Mouse (Mus musculus): ENCODE measurements around the gene Elk3. TPM values are rescaled to one million over a fixed set of nuclear protein-coding genes. Genes with fewer than 3 reads are reported as not detected.
"Not testable (repeated sequence)": the region's sequence is repeated elsewhere in the genome, so short reads cannot be mapped to it uniquely, and the experiment has no call there.

The Elk3 gene
- 8.6 and 9.6 TPM in 2 replicates for polyA plus RNA-seq (2016; fragmentation: Nextera tagmentation; extraction: Ambion mirVana)

GRCm38 (mm10) chr10:93310721-93311411 lies at the start of gene Elk3:
Gene Elk3 (minus strand): TSS chr10:93311135.
- H3K4me2 ChIP-seq = peak within 1 kb of the TSS; percentile 77
- 1% methylated on average over 52 of the region's 53 CpGs for WGBS (ENCODE audit: insufficient replicate concordance)
- H3K4me1 ChIP-seq = peaks cover 15% of the 10 kb centered on the region
- H3K4me3 ChIP-seq = peak within 1 kb of the TSS; percentile 63
- peak; percentile 67 for ATAC-seq
- H3K27ac ChIP-seq = peak within 1 kb of the TSS; percentile 79
- H3K36me3 ChIP-seq = no peaks in the 10 kb centered on the region
- H3K9ac ChIP-seq = peak within 1 kb of the TSS; percentile 69
- H3K9me3 ChIP-seq (replicated peaks) = no peaks in the 10 kb centered on the region
- H3K27me3 ChIP-seq (replicated peaks) = peaks cover 53% of the 10 kb centered on the region

GRCm38 (mm10) chr10:93360623-93361022 lies 49.7 kb upstream of the Elk3 start:
- H3K4me3 ChIP-seq = no peak overlapping the region
- H3K27me3 ChIP-seq (replicated peaks) = no peaks in the 10 kb centered on the region
- no peaks in the 10 kb centered on the region for H3K4me1 ChIP-seq
- no peaks in the 10 kb centered on the region for H3K36me3 ChIP-seq
- H3K9me3 ChIP-seq (replicated peaks) = no peaks in the 10 kb centered on the region
- H3K9ac ChIP-seq = no peak overlapping the region
- WGBS (ENCODE audit: insufficient replicate concordance) = 22% methylated on average over 3 of the region's 3 CpGs
- no peak overlapping the region for H3K27ac ChIP-seq
- H3K4me2 ChIP-seq = no peak overlapping the region
- ATAC-seq = no peak

DNA sequence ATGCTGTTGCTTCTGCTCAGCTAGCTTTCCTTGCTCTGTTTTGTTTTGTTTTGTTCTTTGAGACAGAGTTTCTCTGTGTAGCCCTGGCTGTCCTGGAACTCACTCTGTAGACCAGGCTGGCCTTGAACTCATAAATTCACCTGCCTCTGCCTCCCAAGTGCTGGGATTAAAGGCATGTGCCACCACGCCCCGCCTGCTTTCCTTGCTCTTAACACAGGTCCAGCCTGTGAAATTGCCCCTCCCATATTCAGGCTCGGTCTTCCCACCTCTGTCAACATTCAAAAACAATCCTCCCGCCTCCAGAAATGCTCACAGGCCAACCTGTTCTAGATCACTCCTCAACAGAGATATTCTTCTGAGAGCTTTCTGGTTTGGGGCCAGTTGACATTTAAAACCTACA lies 49.3 kb upstream of the Elk3 start:
- not testable (repeated sequence) for H3K4me2 ChIP-seq; H3K27me3 ChIP-seq (replicated peaks); H3K4me1 ChIP-seq; H3K36me3 ChIP-seq; H3K27ac ChIP-seq; H3K9ac ChIP-seq; ATAC-seq; H3K4me3 ChIP-seq; H3K9me3 ChIP-seq (replicated peaks)
- WGBS (ENCODE audit: insufficient replicate concordance) = 56% methylated on average over 4 of the region's 4 CpGs

- 75% methylated on average over 7 of the region's 7 CpGs for WGBS (ENCODE audit: insufficient replicate concordance)
These were observed 48.5 kb upstream of the Elk3 start for GRCm38 (mm10) chr10:93359339-93359863.

GRCm38 (mm10) chr10:93358878-93359277 lies 47.9 kb upstream of the Elk3 start:
- WGBS (ENCODE audit: insufficient replicate concordance) = 63% methylated on average over 4 of the region's 4 CpGs
- Histone ChIP-seq H3K27ac (no peak overlapping the region), H3K9me3 (replicated peaks) (no peaks in the 10 kb centered on the region), H3K9ac (no peak overlapping the region), H3K27me3 (replicated peaks) (no peaks in the 10 kb centered on the region), H3K4me3 (no peak overlapping the region), H3K4me2 (no peak overlapping the region), H3K4me1 (no peaks in the 10 kb centered on the region), H3K36me3 (no peaks in the 10 kb centered on the region)
- no peak for ATAC-seq

More at GRCm38 (mm10) chr10:93359339-93359863, 48.5 kb upstream of the Elk3 start:
- Histone ChIP-seq H3K4me3 (no peak overlapping the region), H3K9me3 (replicated peaks) (no peaks in the 10 kb centered on the region), H3K27me3 (replicated peaks) (no peaks in the 10 kb centered on the region), H3K4me1 (no peaks in the 10 kb centered on the region), H3K9ac (no peak overlapping the region), H3K27ac (no peak overlapping the region), H3K4me2 (no peak overlapping the region), H3K36me3 (no peaks in the 10 kb centered on the region)
- no peak for ATAC-seq

DNA sequence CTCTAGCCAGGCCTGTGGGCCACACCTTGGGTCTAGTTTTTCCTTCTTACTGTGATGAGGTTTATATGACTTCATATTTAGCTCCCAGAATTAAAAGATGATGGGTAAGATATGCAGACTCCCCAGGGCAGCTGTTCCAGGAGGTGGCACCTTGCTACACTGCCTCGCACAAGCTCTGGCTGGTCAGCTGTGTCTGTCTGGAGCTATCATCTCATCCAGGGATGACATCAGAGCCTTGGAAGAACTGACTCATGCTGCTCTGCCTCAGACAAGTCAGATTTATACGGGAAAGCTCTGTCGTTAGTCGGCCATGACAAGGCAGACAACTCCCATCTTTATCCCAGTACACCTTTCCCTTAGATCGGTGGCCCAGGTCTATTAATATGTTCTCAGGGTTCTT lies 46.2 kb upstream of the Elk3 start:
- Histone ChIP-seq H3K36me3 (no peaks in the 10 kb centered on the region), H3K4me2 (no peak overlapping the region), H3K27me3 (replicated peaks) (no peaks in the 10 kb centered on the region), H3K27ac (no peak overlapping the region), H3K4me1 (no peaks in the 10 kb centered on the region), H3K9ac (no peak overlapping the region), H3K9me3 (replicated peaks) (no peaks in the 10 kb centered on the region), H3K4me3 (no peak overlapping the region)
- no peak for ATAC-seq
- 69% methylated on average over 5 of the region's 5 CpGs for WGBS (ENCODE audit: insufficient replicate concordance)

DNA sequence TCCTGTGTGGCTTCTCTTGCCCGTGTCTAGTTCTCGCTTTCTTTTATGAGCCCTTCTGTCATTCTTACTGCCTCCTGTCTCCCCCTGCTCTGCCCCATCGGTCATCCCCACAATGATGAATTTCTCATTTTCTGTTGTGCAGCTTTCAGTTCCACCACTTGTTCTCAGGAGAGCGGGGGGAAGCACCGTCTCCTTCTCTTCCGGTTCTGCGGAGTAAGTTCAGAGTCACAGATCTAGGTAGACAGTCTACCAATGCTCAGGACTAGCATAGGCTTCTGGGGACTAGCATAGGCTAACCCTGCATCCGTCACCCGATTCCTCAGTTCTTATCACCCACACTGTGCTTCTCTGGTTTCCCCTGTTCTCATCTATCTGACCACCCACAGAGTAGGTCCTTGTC lies 45.2 kb upstream of the Elk3 start:
- no peak overlapping the region for H3K4me2 ChIP-seq
- no peak for ATAC-seq
- H3K4me1 ChIP-seq = no peaks in the 10 kb centered on the region
- WGBS (ENCODE audit: insufficient replicate concordance) = 64% methylated on average over 9 of the region's 9 CpGs
- no peaks in the 10 kb centered on the region for H3K27me3 ChIP-seq (replicated peaks)
- H3K36me3 ChIP-seq = no peaks in the 10 kb centered on the region
- H3K27ac ChIP-seq = no peak overlapping the region
- no peak overlapping the region for H3K4me3 ChIP-seq
- no peaks in the 10 kb centered on the region for H3K9me3 ChIP-seq (replicated peaks)
- no peak overlapping the region for H3K9ac ChIP-seq

DNA sequence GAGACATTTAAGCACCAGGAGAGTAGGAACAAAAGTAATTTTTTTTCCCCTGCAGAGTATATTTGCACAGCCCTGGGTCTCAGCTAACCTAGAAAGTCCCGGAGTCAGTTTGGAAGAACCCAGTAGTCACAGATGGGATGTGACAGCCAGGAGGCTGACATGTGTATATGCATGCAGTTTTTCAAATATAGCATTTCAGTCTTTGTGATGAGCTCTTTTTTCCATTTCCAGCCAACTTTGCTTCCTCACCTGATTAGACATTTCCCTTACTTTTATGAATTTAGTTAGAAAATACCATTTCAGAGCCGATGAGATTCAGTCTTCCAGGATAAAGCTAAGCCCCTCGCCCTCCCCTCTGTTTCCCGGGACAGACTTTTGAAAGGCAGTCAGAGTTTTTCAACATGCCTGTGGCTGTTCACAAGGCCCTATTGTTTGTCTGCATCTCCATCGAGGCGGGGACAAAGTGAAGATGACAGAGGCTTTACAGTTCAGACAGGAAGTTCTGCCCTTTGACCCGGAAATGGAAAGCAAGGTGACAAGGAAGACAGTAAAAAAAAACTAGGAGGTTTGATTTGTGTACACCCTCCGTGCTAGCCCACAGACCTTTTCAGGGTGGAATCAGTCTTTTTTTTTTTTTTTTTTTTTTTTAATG lies 44.5 kb upstream of the Elk3 start:
- Histone ChIP-seq H3K9ac (no peak overlapping the region), H3K36me3 (no peaks in the 10 kb centered on the region), H3K4me2 (no peak overlapping the region), H3K9me3 (replicated peaks) (no peaks in the 10 kb centered on the region; the same call in 1 of the 2 replicates), H3K4me3 (no peak overlapping the region), H3K27ac (no peak overlapping the region), H3K27me3 (replicated peaks) (no peaks in the 10 kb centered on the region), H3K4me1 (no peaks in the 10 kb centered on the region)
- ATAC-seq = no peak
- 57% methylated on average over 8 of the region's 8 CpGs for WGBS (ENCODE audit: insufficient replicate concordance)

- no peak overlapping the region for H3K4me2 ChIP-seq
- H3K4me3 ChIP-seq = no peak overlapping the region
- no peaks in the 10 kb centered on the region for H3K36me3 ChIP-seq
- no peaks in the 10 kb centered on the region; the same call in 1 of the 2 replicates for H3K9me3 ChIP-seq (replicated peaks)
- no peak overlapping the region for H3K9ac ChIP-seq
- 76% methylated on average over 10 of the region's 10 CpGs for WGBS (ENCODE audit: insufficient replicate concordance)
- H3K4me1 ChIP-seq = no peaks in the 10 kb centered on the region
- H3K27ac ChIP-seq = no peak overlapping the region
- H3K27me3 ChIP-seq (replicated peaks) = no peaks in the 10 kb centered on the region
- no peak for ATAC-seq
These were observed 42.8 kb upstream of the Elk3 start for GRCm38 (mm10) chr10:93353545-93354326.

DNA sequence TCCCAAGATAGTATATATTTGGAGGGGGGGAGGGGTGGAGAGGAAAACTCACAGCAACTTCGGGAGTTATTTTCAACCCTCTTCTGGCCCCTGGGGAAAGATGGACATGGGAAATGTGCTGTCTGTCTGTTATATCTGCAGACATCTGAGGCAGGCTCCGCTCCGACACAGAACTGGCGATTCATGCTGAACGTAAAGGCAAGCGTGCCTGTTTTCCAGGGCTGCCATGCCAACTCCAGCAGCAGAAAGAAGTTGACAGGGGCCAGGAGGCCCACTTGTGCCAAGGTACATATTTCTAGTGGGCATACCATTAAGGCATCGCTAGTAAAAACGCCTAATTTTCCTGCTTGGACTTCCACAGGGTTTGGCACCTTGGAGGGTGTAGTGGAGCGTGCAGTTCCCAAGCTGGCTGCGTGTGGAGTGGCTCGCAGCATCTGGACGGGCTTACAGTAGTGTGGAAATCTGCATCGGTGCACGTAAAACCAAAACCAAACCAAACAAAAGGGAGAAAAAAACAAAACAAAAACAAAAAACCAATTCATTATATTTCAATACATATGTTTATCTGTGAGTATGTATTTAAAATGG lies 37.1 kb upstream of the Elk3 start:
- no peak overlapping the region for H3K4me3 ChIP-seq
- H3K4me2 ChIP-seq = no peak overlapping the region
- H3K27me3 ChIP-seq (replicated peaks) = no peaks in the 10 kb centered on the region
- no peak for ATAC-seq
- 71% methylated on average over 14 of the region's 14 CpGs for WGBS (ENCODE audit: insufficient replicate concordance)
- H3K27ac ChIP-seq = no peak overlapping the region
- no peaks in the 10 kb centered on the region for H3K36me3 ChIP-seq
- no peaks in the 10 kb centered on the region; the same call in 1 of the 2 replicates for H3K9me3 ChIP-seq (replicated peaks)
- no peaks in the 10 kb centered on the region for H3K4me1 ChIP-seq
- H3K9ac ChIP-seq = no peak overlapping the region

- Histone ChIP-seq H3K4me2 (no peak overlapping the region), H3K9ac (no peak overlapping the region), H3K36me3 (no peaks in the 10 kb centered on the region), H3K4me1 (no peaks in the 10 kb centered on the region), H3K27ac (no peak overlapping the region), H3K27me3 (replicated peaks) (no peaks in the 10 kb centered on the region), H3K4me3 (no peak overlapping the region), H3K9me3 (replicated peaks) (no peaks in the 10 kb centered on the region; the same call in 1 of the 2 replicates)
- ATAC-seq = no peak
- 44% methylated on average over 7 of the region's 7 CpGs for WGBS (ENCODE audit: insufficient replicate concordance)
These were observed 36.5 kb upstream of the Elk3 start for GRCm38 (mm10) chr10:93347387-93347786.
